Mouse (Mus musculus) ovary, postnatal 14 days (tissue): ENCODE measurements around the gene Nfatc3.

Experiments used
- DNase-seq: peaks from one replicate; pipeline ENCODE4 v3.0.0; 2022; ENCODE audit warnings: low spot score

Nfatc3 gene

DNA sequence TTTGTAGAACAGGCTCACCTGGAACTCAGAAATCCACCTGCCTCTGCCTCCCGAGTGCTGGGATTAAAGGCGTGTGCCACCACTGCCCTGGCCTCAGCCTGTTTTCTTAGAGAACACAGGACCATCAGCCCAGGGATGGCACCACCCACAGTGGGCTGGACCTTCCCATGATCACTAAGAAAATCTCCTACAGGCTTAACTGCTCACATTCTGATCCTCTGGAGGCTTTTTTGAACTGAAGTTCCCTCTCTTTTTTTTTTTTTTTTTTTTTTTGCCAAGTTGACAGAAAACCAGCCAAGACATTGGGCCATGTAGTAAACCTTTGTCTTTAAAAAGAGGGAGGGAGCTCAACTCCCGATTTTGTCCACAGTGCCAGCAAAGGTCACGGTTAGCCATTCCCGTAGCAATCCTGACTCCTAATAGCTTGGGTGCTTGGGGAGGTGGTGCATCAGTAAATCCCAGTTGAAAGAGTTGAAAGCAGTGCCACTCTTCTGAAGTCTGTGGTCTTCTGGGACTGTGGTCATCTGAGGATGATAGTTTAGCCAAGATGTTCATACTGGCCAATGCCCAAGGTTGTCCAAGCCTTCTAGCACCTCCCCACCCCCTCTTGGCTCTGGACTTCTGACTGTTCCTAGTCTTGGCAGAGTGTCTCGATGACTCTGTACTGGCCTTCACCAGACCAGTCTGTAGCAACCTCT lies 89.4 kb downstream of the Nfatc3 start:
- no peak for DNase-seq

DNA sequence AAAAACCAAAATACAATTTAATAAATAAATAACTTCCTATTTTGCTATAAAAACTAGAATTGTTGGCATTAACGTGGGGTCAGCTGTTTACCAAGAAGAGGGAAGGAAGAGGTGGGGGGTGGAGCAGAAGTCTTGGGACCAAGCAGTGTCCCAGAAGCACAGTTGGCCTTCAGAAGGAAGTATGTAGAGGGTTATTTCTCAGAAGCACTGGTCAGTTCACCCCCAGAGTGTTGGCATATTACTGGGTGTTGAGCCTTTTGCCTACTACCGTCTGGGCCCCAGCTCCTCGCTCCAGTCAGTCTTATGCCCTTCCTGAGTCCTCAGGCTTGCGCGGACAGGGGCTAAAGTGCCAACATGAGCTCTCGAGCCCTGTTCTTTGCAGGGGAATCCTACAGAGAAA lies 90.4 kb downstream of the Nfatc3 start:
- DNase-seq = no peak

- peak; percentile 81 for DNase-seq
Measured at GRCm38 (mm10) chr8:106149801-106150652, 91.4 kb downstream of the Nfatc3 start, which contains the start of gene Pla2g15. Gene Pla2g15 (plus strand): TSS chr8:106150399.

GRCm38 (mm10) chr8:106150653-106151000 lies 92.0 kb downstream of the Nfatc3 start:
- no peak for DNase-seq

DNA sequence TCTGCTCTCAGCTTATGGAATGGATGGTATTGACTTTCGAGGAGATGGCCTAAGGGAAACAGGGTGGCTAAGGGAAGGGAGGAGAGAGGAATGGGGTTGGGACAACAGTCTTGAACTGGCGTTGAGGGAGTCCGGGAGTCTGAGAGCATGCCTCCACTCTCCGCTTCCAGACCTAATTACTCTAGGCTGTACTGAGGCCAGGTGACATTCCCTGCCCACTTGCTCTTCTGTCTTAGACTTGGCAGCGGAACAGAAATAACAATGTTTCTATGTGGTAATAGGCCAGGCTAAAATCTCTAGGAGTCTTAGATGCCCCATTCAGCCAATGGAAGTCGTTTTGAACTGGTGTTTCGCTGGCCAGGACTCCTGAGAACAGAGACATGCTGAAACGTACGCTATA lies 92.4 kb downstream of the Nfatc3 start:
- DNase-seq = no peak

DNA sequence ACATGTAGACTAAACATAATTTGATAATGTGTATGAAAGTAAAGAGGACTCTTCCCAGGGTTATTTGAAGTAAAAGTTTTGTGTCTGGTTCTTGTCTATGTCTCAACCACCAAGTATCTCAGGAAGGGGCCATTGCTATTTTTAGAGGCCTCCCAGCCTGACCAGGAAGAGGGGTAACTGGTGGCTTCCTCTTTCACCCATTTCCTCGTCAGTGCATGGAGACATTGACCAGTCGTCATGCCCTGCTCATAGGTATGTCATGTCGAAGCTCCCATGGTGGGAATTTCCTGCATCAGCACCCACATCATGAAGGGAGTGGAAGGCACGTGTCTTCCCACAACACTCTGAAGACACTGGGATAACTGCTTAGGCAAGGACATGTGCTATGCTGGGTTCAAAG lies 94.2 kb downstream of the Nfatc3 start:
- DNase-seq = no peak

DNA sequence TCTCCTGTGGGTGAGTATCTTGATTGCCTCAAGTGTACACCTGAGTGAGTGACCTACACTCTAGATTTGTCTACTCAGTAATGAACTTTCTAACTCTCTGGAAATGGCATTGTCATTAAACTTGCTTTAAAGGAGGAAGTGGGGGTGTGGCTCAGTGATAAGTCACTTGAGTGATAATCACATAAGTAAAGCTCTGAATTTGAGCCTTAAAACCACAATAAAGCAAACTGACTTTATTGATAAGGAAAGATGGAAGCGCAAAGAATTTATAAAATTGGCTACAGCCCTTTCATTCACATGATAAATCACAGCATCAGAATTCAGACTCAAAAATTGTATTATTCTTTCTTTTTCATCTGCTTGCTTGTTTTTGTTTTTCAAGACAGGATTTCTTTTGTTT lies 98.8 kb downstream of the Nfatc3 start:
- DNase-seq = no peak

- DNase-seq = no peak
Measured at GRCm38 (mm10) chr8:106158381-106158780, 99.7 kb downstream of the Nfatc3 start.

GRCm38 (mm10) chr8:106159876-106160275 lies 101.2 kb downstream of the Nfatc3 start:
- DNase-seq = no peak

DNA sequence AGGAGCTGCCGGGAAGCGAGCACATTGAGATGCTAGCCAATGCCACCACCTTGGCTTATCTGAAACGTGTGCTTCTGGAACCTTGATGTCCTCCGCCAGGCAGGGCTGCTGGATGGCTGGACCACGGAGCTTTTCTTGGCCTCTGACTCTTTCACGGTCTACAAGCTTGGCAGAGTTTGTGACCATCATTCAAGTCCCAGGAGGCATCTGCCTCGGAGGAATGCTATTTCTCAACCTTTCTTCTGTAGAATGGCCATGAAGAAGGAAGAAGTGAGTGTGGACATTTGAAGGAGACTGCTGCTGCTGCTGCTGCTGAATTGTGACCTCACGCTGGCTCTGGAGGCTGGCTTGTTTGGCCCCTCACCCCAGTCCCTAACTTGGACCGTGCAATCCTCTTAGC lies 104.6 kb downstream of the Nfatc3 start:
- no peak for DNase-seq

- DNase-seq = peak; percentile 69
Measured at GRCm38 (mm10) chr8:106165460-106165859, 106.8 kb downstream of the Nfatc3 start.

- DNase-seq = peak; percentile 68
Measured at GRCm38 (mm10) chr8:106168356-106169016, 109.8 kb downstream of the Nfatc3 start, which contains the start of gene Slc7a6. Gene Slc7a6 (plus strand): TSS chr8:106168857.

DNA sequence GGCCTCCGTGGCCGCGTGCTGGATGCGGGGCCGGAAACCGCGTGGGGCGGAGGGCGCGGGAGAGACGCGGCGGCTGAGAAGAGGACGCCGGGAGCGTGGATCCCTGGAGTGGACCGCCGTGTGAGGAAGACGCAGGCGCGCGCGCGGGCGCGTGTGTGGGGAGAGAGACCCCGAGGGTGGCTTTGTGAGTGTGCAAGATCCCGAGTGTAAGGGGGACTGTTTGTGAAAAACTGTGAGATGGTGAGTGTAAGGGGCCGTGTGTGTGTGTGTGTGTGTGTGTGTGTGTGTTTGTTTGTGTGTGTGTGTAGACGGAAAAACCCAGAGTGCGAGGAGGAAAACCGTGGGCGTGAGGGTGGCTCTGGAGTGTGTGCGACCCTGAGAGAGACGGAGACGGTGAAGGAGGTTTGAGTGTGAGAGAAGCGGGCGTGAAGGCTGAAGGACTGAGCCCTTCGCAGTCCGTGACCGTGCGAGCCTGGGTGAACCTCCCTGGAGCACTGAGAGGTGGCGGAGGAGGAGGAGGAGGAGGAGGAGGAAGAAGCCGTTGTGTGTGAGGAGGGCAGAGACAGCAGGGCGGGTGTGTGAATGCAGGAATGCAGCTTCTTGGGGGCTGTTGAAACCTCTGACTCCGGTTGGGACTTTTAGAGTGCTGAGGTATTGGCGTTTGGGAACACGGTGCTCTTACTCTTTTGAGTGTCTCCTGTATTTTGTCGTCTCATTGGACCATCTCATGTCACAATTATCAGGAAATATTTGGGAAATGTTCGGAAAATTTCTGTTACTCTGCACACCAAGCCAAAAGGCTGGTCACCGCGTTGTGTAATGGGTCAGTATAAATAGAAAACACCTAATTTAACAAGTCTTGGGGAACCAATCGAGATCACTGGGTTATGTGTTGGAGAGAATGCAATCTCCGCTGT lies 110.6 kb downstream of the Nfatc3 start:
- peak; percentile 29 for DNase-seq

DNA sequence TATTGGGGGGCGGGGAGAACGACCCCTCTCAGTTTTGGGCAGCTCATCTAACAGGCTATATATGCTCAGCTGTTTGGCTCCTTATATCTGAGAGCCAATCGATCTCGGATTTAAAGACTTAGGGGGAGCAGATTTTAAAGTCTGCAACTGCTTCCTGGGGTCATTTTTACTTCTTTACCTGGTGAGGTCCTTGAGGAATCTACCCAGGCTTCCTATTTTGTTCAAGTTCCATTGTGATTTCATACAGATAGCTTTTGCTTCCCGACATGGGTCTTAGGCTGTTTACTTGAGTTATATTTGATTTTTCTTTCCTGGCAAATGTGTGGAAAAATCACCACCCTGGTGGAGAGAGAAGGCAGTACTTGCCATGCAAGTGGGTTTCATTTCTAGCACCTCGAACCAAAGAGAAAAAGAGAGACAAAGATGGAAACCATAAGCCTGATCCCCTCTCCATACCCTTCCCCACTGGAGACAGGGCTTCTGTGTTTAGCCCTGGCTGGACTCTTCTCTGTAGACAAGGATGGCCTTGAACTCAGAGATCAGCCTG lies 111.4 kb downstream of the Nfatc3 start:
- no peak for DNase-seq

GRCm38 (mm10) chr8:106173566-106173965 lies 114.9 kb downstream of the Nfatc3 start:
- no peak for DNase-seq

GRCm38 (mm10) chr8:106176891-106177290 lies 118.3 kb downstream of the Nfatc3 start:
- DNase-seq = no peak

GRCm38 (mm10) chr8:106177594-106177993 lies 119.0 kb downstream of the Nfatc3 start:
- DNase-seq = no peak

DNA sequence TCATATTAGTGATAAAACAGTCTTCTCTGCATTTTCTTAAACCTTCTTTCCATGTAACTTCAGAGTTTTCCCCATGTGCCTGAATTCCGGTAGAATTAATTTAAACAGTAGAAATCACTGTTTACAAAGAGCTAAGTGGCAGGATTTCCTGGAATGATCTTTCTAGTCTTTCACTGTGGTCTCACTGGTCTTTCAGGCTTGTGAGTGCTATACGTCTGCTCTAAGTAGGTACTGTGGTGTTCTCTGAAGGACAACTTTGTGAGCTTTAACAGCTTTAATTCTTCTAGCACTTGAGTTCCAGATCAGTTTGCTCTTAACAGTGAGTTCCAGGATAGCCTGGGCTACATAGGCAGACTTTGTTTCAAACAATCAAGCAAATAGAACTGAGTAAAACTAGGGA lies 119.8 kb downstream of the Nfatc3 start:
- no peak for DNase-seq
